Mouse (Mus musculus): Measurements from ENCODE around the gene Ovol1.

GRCm38 (mm10) chr19:5553802-5554201, 6.6 kb downstream of the Ovol1 start:
- TF ChIP-seq CTCF (conservative IDR thresholded peaks at IDR 0.05 in 1 of 2, IDR thresholded peaks at IDR 0.05 in 1 of 2; ENCODE audit: low read depth in 2 of 2, low read length in 2 of 2), result no peak
- TF ChIP-seq UBTF (IDR thresholded peaks at IDR 0.05; ENCODE audit: low read depth, low read length), result no peak
- no peak for TF ChIP-seq NELFE (IDR thresholded peaks at IDR 0.05; ENCODE audit: low read depth, low read length)
- TF ChIP-seq POLR2A (IDR thresholded peaks at IDR 0.05; ENCODE audit: low read depth, low read length), result no peak
- no peak for TF ChIP-seq POLR2AphosphoS2 (IDR thresholded peaks at IDR 0.05; ENCODE audit: low read depth, low read length)
